Comparison of ENCODE assay signal across 7 mouse cellular contexts in genomic region chr2:24763115-24763557, GRCm38 (mm10). TPM values are rescaled to one million over a fixed set of nuclear protein-coding genes. Genes with fewer than 3 reads are reported as not detected.
A peak's percentile ranks its signal among the peaks of the same experiment; 100 is the strongest.
DNase-seq lines count a peak whose midpoint lies in the region; ATAC-seq lines count a peak whose summit lies in the region.

Gene Cacna1b, minus strand, starts transcription at chr2:24763152.

- no peaks in the 10 kb centered on the region; the same call in 1 of the 2 replicates for H3K27me3 ChIP-seq in forebrain, embryonic 14.5 days (replicated peaks; ENCODE audit: control insufficient read depth, insufficient read depth, low read length)
- H3K27me3 ChIP-seq in hindbrain, embryonic 10.5 days (ENCODE audit: insufficient read depth, poor library complexity, severe bottlenecking): peaks cover 31% of the 10 kb centered on the region

- peak; percentile 69 to 78 for DNase-seq in adrenal gland, adult (ENCODE audit: inconsistent age in 2 of 2, low spot score in 1 of 2)
- peak; percentile 92 for DNase-seq in forebrain, embryonic 14.5 days (ENCODE audit: low spot score)
- DNase-seq in hindbrain, embryonic 10.5 days (ENCODE audit: low spot score): peak; percentile 87
- DNase-seq in left cerebral cortex, adult 9 months (ENCODE audit: low spot score in 2 of 2): peak; percentile 77 to 93
- peak; percentile 84 for DNase-seq in mesoderm, embryonic 11.5 days (ENCODE audit: low read depth, low spot score)
- DNase-seq in spleen, postnatal 10 days (ENCODE audit: low spot score in 2 of 2): peak; percentile 17 to 66

- H3K4me1 ChIP-seq in forebrain, embryonic 14.5 days (ENCODE audit: control insufficient read depth, insufficient read depth, low read length): peaks cover 3% of the 10 kb centered on the region; the same call in 1 of the 2 replicates
- H3K4me1 ChIP-seq in hindbrain, embryonic 10.5 days (replicated peaks): peaks cover 19% of the 10 kb centered on the region

- H3K4me3 ChIP-seq in forebrain, embryonic 14.5 days (ENCODE audit: low read depth, low read length): peak within 1 kb of the TSS; percentile 62
- H3K4me3 ChIP-seq in hindbrain, embryonic 10.5 days: peak within 1 kb of the TSS; percentile 80

- H3K36me3 ChIP-seq in forebrain, embryonic 14.5 days (ENCODE audit: control insufficient read depth, insufficient read depth, low read length): no peaks in the 10 kb centered on the region
- H3K36me3 ChIP-seq in hindbrain, embryonic 10.5 days: no peaks in the 10 kb centered on the region

- peak; percentile 65 for ATAC-seq in cerebellum, adult (ENCODE audit: insufficient number of reproducible peaks, low FRiP score, low TSS enrichment)
- peak; percentile 93 for ATAC-seq in forebrain, embryonic 14.5 days

- peak within 1 kb of the TSS; percentile 18; the same call in 1 of the 2 replicates for H3K27ac ChIP-seq in forebrain, embryonic 14.5 days (ENCODE audit: low read depth, low read length)
- H3K27ac ChIP-seq in hindbrain, embryonic 10.5 days: peak within 1 kb of the TSS; percentile 84

- H3K9ac ChIP-seq in forebrain, embryonic 14.5 days (ENCODE audit: low read length): peak within 1 kb of the TSS; percentile 74

- no peaks in the 10 kb centered on the region for H3K9me3 ChIP-seq in forebrain, embryonic 14.5 days (replicated peaks; ENCODE audit: control insufficient read depth, low read length)
- no peaks in the 10 kb centered on the region for H3K9me3 ChIP-seq in hindbrain, embryonic 10.5 days

- WGBS in forebrain, embryonic 14.5 days: under 1% methylated on average over 41 of the region's 42 CpGs
- WGBS in hindbrain, embryonic 10.5 days: under 1% methylated on average over 42 of the region's 42 CpGs

- peak within 1 kb of the TSS; percentile 92 for H3K4me2 ChIP-seq in forebrain, embryonic 14.5 days (ENCODE audit: low read length)

RNA-seq across cellular contexts. Expression of gene Cacna1b, which starts in this region (rescaled TPM):
- 3.6 and 5.5 TPM in 2 replicates for polyA plus RNA-seq in forebrain, embryonic 14.5 days (2014; fragmentation: Nextera tagmentation; extraction: Ambion mirVana)
- polyA plus RNA-seq in hindbrain, embryonic 10.5 days (2016; fragmentation: Nextera tagmentation; extraction: Ambion mirVana): 3.3 and 3.7 TPM in 2 replicates

Comparison
In these comparisons a context has a peak if more than half of its experiments do, and no peak if none do; other contexts are left out.
1. Peak in every context shown above with its lines: DNase-seq, ATAC-seq, H3K4me3 ChIP-seq and H3K27ac ChIP-seq.
2. DNase-seq: peak in every context shown above with its lines; median percentile 92 in forebrain, embryonic 14.5 days; 87 in hindbrain, embryonic 10.5 days; 85 in left cerebral cortex, adult 9 months; 84 in mesoderm, embryonic 11.5 days; 74 in adrenal gland, adult; 42 in spleen, postnatal 10 days.